Mouse (Mus musculus): Measurements from ENCODE around the gene Nelfb. TPM values are rescaled to one million over a fixed set of nuclear protein-coding genes. Genes with fewer than 3 reads are reported as not detected.

The Nelfb gene
- polyA plus RNA-seq, 1 experiment from 2014 or later = 79.1 TPM

DNA sequence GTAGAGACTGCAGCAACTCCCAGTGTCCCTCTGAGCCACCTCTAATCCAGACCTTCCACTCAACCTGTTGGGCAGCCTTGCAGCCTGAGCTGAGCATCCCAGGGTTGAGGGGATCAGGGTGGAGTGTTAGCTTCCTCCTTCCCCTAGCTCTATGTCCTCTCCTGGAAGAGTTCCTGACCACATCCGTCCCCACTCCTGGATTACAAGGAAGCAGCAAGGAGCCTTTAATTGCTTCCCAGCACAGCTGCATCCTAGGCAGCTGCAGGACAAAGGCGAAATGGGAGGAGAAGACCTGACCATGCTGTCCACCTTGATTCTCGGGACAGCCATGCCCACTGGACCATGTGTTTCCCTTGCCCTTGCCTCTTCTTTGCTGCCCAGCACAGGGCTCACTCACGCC, 34.2 kb downstream of the Nelfb start:
- Histone ChIP-seq H3K4me3 (ENCODE audit: low read length) (no peak overlapping the region), H3K27ac (ENCODE audit: low read length) (peak overlapping the region; percentile 77), H3K4me1 (ENCODE audit: control insufficient read depth, insufficient read depth, low read length) (peaks cover 32% of the 10 kb centered on the region), H3K27me3 (ENCODE audit: control insufficient read depth, insufficient read depth, low read length) (no peaks in the 10 kb centered on the region), H3K9ac (ENCODE audit: low read length) (peak overlapping the region; percentile 35; the same call in 1 of the 2 replicates), H3K9me3 (replicated peaks; ENCODE audit: control insufficient read depth, low read length) (no peaks in the 10 kb centered on the region), H3K4me2 (ENCODE audit: low read depth, low read length) (peak overlapping the region; percentile 31; the same call in 1 of the 2 replicates), H3K36me3 (ENCODE audit: control insufficient read depth, insufficient read depth) (no peaks in the 10 kb centered on the region)
- WGBS = 41% methylated on average over 4 of the region's 4 CpGs
- ATAC-seq (replicated peaks; ENCODE audit: extremely low read depth, insufficient read depth, low FRiP score) = no peak

DNA sequence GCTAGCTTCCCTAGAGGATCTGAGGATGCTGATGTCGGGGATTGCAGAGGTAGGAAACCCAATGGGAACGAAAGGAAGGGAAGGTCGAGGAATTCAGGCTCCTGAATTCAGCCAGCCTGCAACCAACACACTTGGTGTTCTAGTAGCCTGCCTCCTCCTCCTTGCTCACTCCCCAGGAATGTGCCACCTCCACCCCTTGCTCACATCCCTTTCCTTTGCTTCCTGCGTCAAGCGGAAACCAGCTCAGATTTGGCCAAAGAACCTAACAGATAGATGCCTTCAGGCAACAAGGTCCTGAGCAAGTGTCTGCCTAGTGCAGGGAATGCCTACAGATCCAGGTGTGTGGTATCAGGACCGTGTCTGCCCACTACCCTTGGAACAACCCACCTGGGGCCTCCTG, 34.7 kb downstream of the Nelfb start:
- H3K4me1 ChIP-seq (ENCODE audit: control insufficient read depth, insufficient read depth, low read length) = peaks cover 32% of the 10 kb centered on the region

GRCm38 (mm10) chr2:25175690-25176078, 35.6 kb downstream of the Nelfb start:
- Histone ChIP-seq H3K4me2 (ENCODE audit: low read depth, low read length) (no peak overlapping the region), H3K4me1 (ENCODE audit: control insufficient read depth, insufficient read depth, low read length) (peaks cover 32% of the 10 kb centered on the region), H3K9ac (ENCODE audit: low read length) (no peak overlapping the region), H3K4me3 (ENCODE audit: low read length) (no peak overlapping the region), H3K27ac (ENCODE audit: low read length) (no peak overlapping the region; the same call in 1 of the 2 replicates), H3K36me3 (ENCODE audit: control insufficient read depth, insufficient read depth) (no peaks in the 10 kb centered on the region), H3K9me3 (replicated peaks; ENCODE audit: control insufficient read depth, low read length) (no peaks in the 10 kb centered on the region), H3K27me3 (ENCODE audit: control insufficient read depth, insufficient read depth, low read length) (no peaks in the 10 kb centered on the region)
- WGBS = 79% methylated on average over 4 of the region's 4 CpGs
- no peak for ATAC-seq (replicated peaks; ENCODE audit: extremely low read depth, insufficient read depth, low FRiP score)

More for the DNA sequence above, 34.7 kb downstream of the Nelfb start:
- Histone ChIP-seq H3K27ac (ENCODE audit: low read length) (peak overlapping the region; percentile 54), H3K36me3 (ENCODE audit: control insufficient read depth, insufficient read depth) (no peaks in the 10 kb centered on the region), H3K4me2 (ENCODE audit: low read depth, low read length) (peak overlapping the region; percentile 31; the same call in 1 of the 2 replicates), H3K4me3 (ENCODE audit: low read length) (no peak overlapping the region), H3K9me3 (replicated peaks; ENCODE audit: control insufficient read depth, low read length) (no peaks in the 10 kb centered on the region), H3K27me3 (ENCODE audit: control insufficient read depth, insufficient read depth, low read length) (no peaks in the 10 kb centered on the region), H3K9ac (ENCODE audit: low read length) (no peak overlapping the region)
- no peak for ATAC-seq (replicated peaks; ENCODE audit: extremely low read depth, insufficient read depth, low FRiP score)
- WGBS = 41% methylated on average over 6 of the region's 6 CpGs

- Histone ChIP-seq H3K36me3 (ENCODE audit: control insufficient read depth, insufficient read depth) (no peaks in the 10 kb centered on the region), H3K4me1 (ENCODE audit: control insufficient read depth, insufficient read depth, low read length) (peaks cover 35% of the 10 kb centered on the region)
- ATAC-seq (replicated peaks; ENCODE audit: extremely low read depth, insufficient read depth, low FRiP score) = no peak
Measured at GRCm38 (mm10) chr2:25174866-25175689, 36.2 kb downstream of the Nelfb start.

DNA sequence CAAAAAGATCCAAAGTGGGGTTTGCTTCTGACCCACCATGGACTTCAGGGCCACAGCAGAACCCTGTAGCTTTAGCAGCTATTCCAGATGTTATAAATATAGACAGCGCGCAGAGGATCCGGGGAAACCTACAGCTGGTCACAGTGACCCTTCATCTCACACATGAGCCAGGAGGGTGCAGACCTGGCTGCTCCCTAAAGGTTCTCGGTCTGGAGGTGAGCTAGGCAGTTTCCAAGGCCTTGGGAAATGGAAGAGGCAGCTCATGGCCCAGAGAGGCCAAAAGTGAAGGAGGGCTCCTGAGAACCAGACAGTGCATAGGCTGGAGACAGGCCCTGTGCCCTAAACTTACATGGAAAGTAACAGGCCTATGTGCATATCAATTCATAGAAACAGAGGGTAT, 37.5 kb downstream of the Nelfb start:
- H3K9me3 ChIP-seq (replicated peaks; ENCODE audit: control insufficient read depth, low read length) = no peaks in the 10 kb centered on the region
- no peak overlapping the region for H3K4me2 ChIP-seq (ENCODE audit: low read depth, low read length)
- H3K27me3 ChIP-seq (ENCODE audit: control insufficient read depth, insufficient read depth, low read length) = no peaks in the 10 kb centered on the region
- WGBS = 92% methylated on average over 4 of the region's 4 CpGs
- H3K27ac ChIP-seq (ENCODE audit: low read length) = no peak overlapping the region
- H3K4me3 ChIP-seq (ENCODE audit: low read length) = no peak overlapping the region
- H3K4me1 ChIP-seq (ENCODE audit: control insufficient read depth, insufficient read depth, low read length) = peaks cover 39% of the 10 kb centered on the region
- ATAC-seq (replicated peaks; ENCODE audit: extremely low read depth, insufficient read depth, low FRiP score) = no peak
- H3K9ac ChIP-seq (ENCODE audit: low read length) = no peak overlapping the region
- H3K36me3 ChIP-seq (ENCODE audit: control insufficient read depth, insufficient read depth) = no peaks in the 10 kb centered on the region

More at GRCm38 (mm10) chr2:25174866-25175689, 36.2 kb downstream of the Nelfb start:
- Histone ChIP-seq H3K27me3 (ENCODE audit: control insufficient read depth, insufficient read depth, low read length) (no peaks in the 10 kb centered on the region), H3K9ac (ENCODE audit: low read length) (no peak overlapping the region), H3K27ac (ENCODE audit: low read length) (no peak overlapping the region), H3K9me3 (replicated peaks; ENCODE audit: control insufficient read depth, low read length) (no peaks in the 10 kb centered on the region), H3K4me2 (ENCODE audit: low read depth, low read length) (no peak overlapping the region), H3K4me3 (ENCODE audit: low read length) (no peak overlapping the region)
- WGBS = 66% methylated on average over 7 of the region's 7 CpGs

- H3K4me2 ChIP-seq (ENCODE audit: low read depth, low read length) = no peak overlapping the region
- no peak overlapping the region for H3K27ac ChIP-seq (ENCODE audit: low read length)
- peaks cover 35% of the 10 kb centered on the region for H3K4me1 ChIP-seq (ENCODE audit: control insufficient read depth, insufficient read depth, low read length)
- no peak overlapping the region for H3K4me3 ChIP-seq (ENCODE audit: low read length)
- H3K9ac ChIP-seq (ENCODE audit: low read length) = no peak overlapping the region
- no peaks in the 10 kb centered on the region for H3K27me3 ChIP-seq (ENCODE audit: control insufficient read depth, insufficient read depth, low read length)
- ATAC-seq (replicated peaks; ENCODE audit: extremely low read depth, insufficient read depth, low FRiP score) = no peak
- H3K9me3 ChIP-seq (replicated peaks; ENCODE audit: control insufficient read depth, low read length) = no peaks in the 10 kb centered on the region
- no peaks in the 10 kb centered on the region for H3K36me3 ChIP-seq (ENCODE audit: control insufficient read depth, insufficient read depth)
- WGBS = 67% methylated on average over 8 of the region's 8 CpGs
Measured at GRCm38 (mm10) chr2:25172629-25173028, 38.7 kb downstream of the Nelfb start.

DNA sequence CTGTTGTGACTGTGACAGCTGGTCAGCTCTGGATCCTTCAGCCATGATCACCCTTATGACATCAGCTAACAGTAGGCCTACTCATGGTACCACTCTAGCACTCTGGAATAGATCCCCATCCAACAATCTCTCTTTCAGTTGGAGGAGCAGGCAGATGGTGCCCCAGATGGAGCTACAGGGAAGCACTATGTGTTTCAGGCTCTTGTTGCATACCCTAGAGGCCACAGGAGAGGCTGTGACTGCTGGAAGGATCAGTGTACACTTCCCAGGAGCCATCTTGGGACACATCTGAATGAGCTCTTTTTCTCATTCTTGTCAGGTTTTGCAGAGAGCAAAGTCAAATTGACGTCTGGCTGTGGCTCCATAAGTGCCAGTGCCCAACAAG, 39.5 kb downstream of the Nelfb start:
- H3K4me3 ChIP-seq (ENCODE audit: low read length) = no peak overlapping the region
- ATAC-seq (replicated peaks; ENCODE audit: extremely low read depth, insufficient read depth, low FRiP score) = no peak
- no peak overlapping the region for H3K9ac ChIP-seq (ENCODE audit: low read length)
- no peaks in the 10 kb centered on the region for H3K36me3 ChIP-seq (ENCODE audit: control insufficient read depth, insufficient read depth)
- peaks cover 33% of the 10 kb centered on the region for H3K4me1 ChIP-seq (ENCODE audit: control insufficient read depth, insufficient read depth, low read length)
- no peaks in the 10 kb centered on the region for H3K9me3 ChIP-seq (replicated peaks; ENCODE audit: control insufficient read depth, low read length)
- H3K27ac ChIP-seq (ENCODE audit: low read length) = no peak overlapping the region
- H3K27me3 ChIP-seq (ENCODE audit: control insufficient read depth, insufficient read depth, low read length) = no peaks in the 10 kb centered on the region
- WGBS = 82% methylated on average over 1 of the region's 1 CpGs
- H3K4me2 ChIP-seq (ENCODE audit: low read depth, low read length) = no peak overlapping the region

DNA sequence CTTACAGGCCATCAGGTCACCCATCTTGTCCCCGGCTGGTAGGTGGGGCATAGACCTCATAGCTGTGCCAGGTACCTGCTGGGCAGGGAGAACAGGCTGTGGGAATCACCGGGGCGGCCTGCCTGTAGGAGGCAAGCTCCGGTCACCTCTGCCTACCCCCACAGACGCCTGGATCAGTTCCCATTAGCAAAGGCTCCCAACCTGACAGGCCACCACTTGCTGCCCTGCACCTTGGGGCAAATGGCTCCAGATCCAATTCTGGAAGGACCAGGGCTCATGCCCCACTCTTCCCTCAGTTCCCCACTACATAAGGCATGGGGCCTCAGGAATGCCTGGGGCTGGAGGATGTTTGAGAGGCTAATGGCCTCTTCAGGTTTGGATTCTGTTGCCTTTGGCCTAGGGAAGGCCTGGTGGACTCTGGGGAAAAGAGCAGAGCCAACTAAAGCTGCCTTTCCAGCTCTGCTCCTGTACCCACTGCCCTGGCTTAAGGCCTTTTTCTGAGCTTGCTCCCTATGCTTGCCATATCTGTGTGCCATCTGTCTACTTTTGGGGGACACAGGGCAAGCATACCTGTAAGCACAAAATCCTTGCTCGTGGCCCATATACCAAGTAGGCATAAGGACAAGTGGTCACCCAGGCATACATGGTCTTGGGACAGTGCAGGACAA, 40.1 kb downstream of the Nelfb start:
- Histone ChIP-seq H3K27ac (ENCODE audit: low read length) (no peak overlapping the region), H3K27me3 (ENCODE audit: control insufficient read depth, insufficient read depth, low read length) (no peaks in the 10 kb centered on the region), H3K4me3 (ENCODE audit: low read length) (no peak overlapping the region), H3K4me2 (ENCODE audit: low read depth, low read length) (no peak overlapping the region), H3K4me1 (ENCODE audit: control insufficient read depth, insufficient read depth, low read length) (peaks cover 28% of the 10 kb centered on the region), H3K36me3 (ENCODE audit: control insufficient read depth, insufficient read depth) (no peaks in the 10 kb centered on the region), H3K9me3 (replicated peaks; ENCODE audit: control insufficient read depth, low read length) (no peaks in the 10 kb centered on the region), H3K9ac (ENCODE audit: low read length) (no peak overlapping the region)
- ATAC-seq (replicated peaks; ENCODE audit: extremely low read depth, insufficient read depth, low FRiP score) = no peak
- 80% methylated on average over 6 of the region's 6 CpGs for WGBS
